In the genomic region with DNA sequence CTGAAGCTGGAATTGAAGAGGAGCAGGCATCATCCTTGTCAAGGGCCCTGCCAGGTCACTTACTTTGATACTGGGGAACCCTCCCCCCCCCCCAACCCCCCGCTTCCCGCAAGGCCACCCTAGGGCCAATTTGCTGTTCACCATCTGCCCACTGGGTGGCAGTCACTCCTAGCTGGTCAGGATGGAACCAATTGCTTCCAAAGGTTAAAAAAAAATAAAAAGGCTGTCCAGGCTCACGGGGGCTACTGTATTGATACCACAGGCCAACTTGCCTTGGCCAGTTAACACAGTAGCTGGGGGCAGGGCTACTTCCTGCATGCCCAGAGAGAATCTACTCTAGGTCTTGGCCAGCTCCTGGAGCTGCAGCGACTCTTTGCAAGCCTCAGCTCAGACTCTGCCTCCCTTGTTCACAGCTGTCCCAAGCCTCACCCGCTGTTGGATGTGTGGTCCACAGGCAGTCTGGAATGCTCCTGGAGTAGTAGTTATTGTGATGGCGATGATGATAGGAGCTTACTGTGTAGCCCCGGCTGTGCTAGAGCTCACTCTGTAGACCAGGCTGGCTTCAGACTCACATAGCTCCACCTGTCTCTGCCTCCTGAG, we compare ENCODE assay signal across 9 mouse cellular contexts. TPM values are rescaled to one million over a fixed set of nuclear protein-coding genes. Genes with fewer than 3 reads are reported as not detected.
DNase-seq lines count a peak whose midpoint lies in the region; ATAC-seq lines count a peak whose summit lies in the region.
"Had no signal": no experiment of that assay in that cellular context is flagged by ENCODE, and none has a peak within 500 bp of the region (broad histone marks: within the 10 kb centered on the region; RNA-seq: fewer than 3 reads in every experiment).

No protein-coding gene starts in this region.

- H3K4me1 ChIP-seq in forebrain, embryonic 14.5 days (ENCODE audit: control insufficient read depth, insufficient read depth, low read length) = no peaks in the 10 kb centered on the region
- peaks cover 18% of the 10 kb centered on the region for H3K4me1 ChIP-seq in hindbrain, embryonic 13.5 days (replicated peaks)

- H3K4me2 ChIP-seq in forebrain, embryonic 14.5 days (ENCODE audit: low read length) = no peak overlapping the region
- H3K4me2 ChIP-seq in hindbrain, embryonic 13.5 days = no peak overlapping the region

- ATAC-seq in forebrain, embryonic 14.5 days = peak; percentile 45; the same call in 1 of the 2 replicates
- 0 out of 2 replicates have a peak, but pooled peaks have one; percentile 29 for ATAC-seq in hindbrain, embryonic 13.5 days (ENCODE audit: low FRiP score)
- ATAC-seq in megakaryocyte, adult 5-6 weeks (ENCODE audit: poor library complexity, severe bottlenecking) = peak; percentile 90

- H3K27ac ChIP-seq in forebrain, embryonic 14.5 days (ENCODE audit: low read depth, low read length) = no peak overlapping the region
- H3K27ac ChIP-seq in hindbrain, embryonic 13.5 days = peak overlapping the region; percentile 9; the same call in 1 of the 2 replicates

- H3K4me3 ChIP-seq in forebrain, embryonic 14.5 days (ENCODE audit: low read depth, low read length) = no peak overlapping the region
- no peak overlapping the region for H3K4me3 ChIP-seq in hindbrain, embryonic 13.5 days

- H3K9me3 ChIP-seq in forebrain, embryonic 14.5 days (replicated peaks; ENCODE audit: control insufficient read depth, low read length) = no peaks in the 10 kb centered on the region
- no peaks in the 10 kb centered on the region for H3K9me3 ChIP-seq in hindbrain, embryonic 13.5 days

- no peaks in the 10 kb centered on the region for H3K27me3 ChIP-seq in forebrain, embryonic 14.5 days (replicated peaks; ENCODE audit: control insufficient read depth, insufficient read depth, low read length)
- no peaks in the 10 kb centered on the region for H3K27me3 ChIP-seq in hindbrain, embryonic 13.5 days

- WGBS in forebrain, embryonic 14.5 days = 35% methylated on average over 5 of the region's 7 CpGs
- 32% methylated on average over 5 of the region's 7 CpGs for WGBS in hindbrain, embryonic 13.5 days

- peak; percentile 81 for DNase-seq in MN1 (ENCODE audit: low spot score)
- peak; percentile 78 for DNase-seq in cerebellum, adult 11 months
- DNase-seq in forebrain, embryonic 14.5 days (ENCODE audit: low spot score) = peak; percentile 88
- peak; percentile 70 to 85 for DNase-seq in left cerebral cortex, adult 18-20 months (ENCODE audit: low spot score in 2 of 2)
- DNase-seq in right cerebral cortex, postnatal 10 days (ENCODE audit: low spot score in 2 of 2) = peak; percentile 66 to 87
- peak; percentile 81 for DNase-seq in urinary bladder, postnatal 25 days (ENCODE audit: low spot score)

- no peak overlapping the region for H3K9ac ChIP-seq in forebrain, embryonic 14.5 days (ENCODE audit: low read length)
- H3K9ac ChIP-seq in hindbrain, embryonic 13.5 days = peak overlapping the region; percentile 2; the same call in 1 of the 2 replicates

- H3K36me3 ChIP-seq in forebrain, embryonic 14.5 days (ENCODE audit: control insufficient read depth, insufficient read depth, low read length) = 0 out of 2 replicates have a peak, but pooled peaks cover 4% of the 10 kb centered on the region
- peaks cover 22% of the 10 kb centered on the region for H3K36me3 ChIP-seq in hindbrain, embryonic 13.5 days

RNA-seq across cellular contexts. Expression of a gene that starts 4.5 kb away (rescaled TPM):
- polyA plus RNA-seq in forebrain, embryonic 14.5 days (2014; fragmentation: Nextera tagmentation; extraction: Ambion mirVana) = not detected in 2 replicates
- polyA plus RNA-seq in hindbrain, embryonic 13.5 days (2015; fragmentation: Nextera tagmentation; extraction: Ambion mirVana) = not detected in 2 replicates
- total RNA-seq in left cerebral cortex, adult 18-20 months (2021) = not detected
- total RNA-seq in megakaryocyte, adult 5-6 weeks (2015) = 0.27 TPM in 1 of 2 replicates, not detected in the other
- total RNA-seq in megakaryocyte, adult 5-6 weeks (2017) = not detected in 2 replicates
- polyA plus RNA-seq: heart, embryonic 16.5 days had no signal

RNA-seq across cellular contexts. Expression of a gene that starts 6.6 kb away (rescaled TPM):
- polyA plus RNA-seq in forebrain, embryonic 14.5 days (2014; fragmentation: Nextera tagmentation; extraction: Ambion mirVana) = 111 and 150 TPM in 2 replicates
- 98.9 and 101 TPM in 2 replicates for polyA plus RNA-seq in hindbrain, embryonic 13.5 days (2015; fragmentation: Nextera tagmentation; extraction: Ambion mirVana)
- total RNA-seq in left cerebral cortex, adult 18-20 months (2021) = 10 to 100 TPM; 79.6 to 86.0 TPM
- total RNA-seq in megakaryocyte, adult 5-6 weeks (2015) = 85.8 and 88.2 TPM in 2 replicates
- 33.0 and 37.6 TPM in 2 replicates for total RNA-seq in megakaryocyte, adult 5-6 weeks (2017)

RNA-seq across cellular contexts. Expression of a gene that starts 6.8 kb away (rescaled TPM):
- 3.5 and 4.3 TPM in 2 replicates for polyA plus RNA-seq in forebrain, embryonic 14.5 days (2014; fragmentation: Nextera tagmentation; extraction: Ambion mirVana)
- polyA plus RNA-seq in hindbrain, embryonic 13.5 days (2015; fragmentation: Nextera tagmentation; extraction: Ambion mirVana) = 5.4 and 6.1 TPM in 2 replicates
- total RNA-seq in left cerebral cortex, adult 18-20 months (2021) = 1 to 10 TPM; 8.1 to 8.3 TPM
- 52.6 and 53.0 TPM in 2 replicates for total RNA-seq in megakaryocyte, adult 5-6 weeks (2015)
- total RNA-seq in megakaryocyte, adult 5-6 weeks (2017) = 57.5 and 63.1 TPM in 2 replicates

RNA-seq across cellular contexts. Expression of a gene that starts 41.3 kb away (rescaled TPM):
- 200 and 247 TPM in 2 replicates for polyA plus RNA-seq in forebrain, embryonic 14.5 days (2014; fragmentation: Nextera tagmentation; extraction: Ambion mirVana)
- polyA plus RNA-seq in hindbrain, embryonic 13.5 days (2015; fragmentation: Nextera tagmentation; extraction: Ambion mirVana) = 153 and 157 TPM in 2 replicates
- 10 to 100 TPM; 48.4 to 52.0 TPM for total RNA-seq in left cerebral cortex, adult 18-20 months (2021)
- 272 and 308 TPM in 2 replicates for total RNA-seq in megakaryocyte, adult 5-6 weeks (2015)
- 132 and 149 TPM in 2 replicates for total RNA-seq in megakaryocyte, adult 5-6 weeks (2017)

RNA-seq across cellular contexts. Expression of a gene that starts 50.2 kb away (rescaled TPM):
- 12.8 and 13.4 TPM in 2 replicates for polyA plus RNA-seq in forebrain, embryonic 14.5 days (2014; fragmentation: Nextera tagmentation; extraction: Ambion mirVana)
- polyA plus RNA-seq in hindbrain, embryonic 13.5 days (2015; fragmentation: Nextera tagmentation; extraction: Ambion mirVana) = 9.9 and 10.4 TPM in 2 replicates
- 1 to 10 TPM; 2.9 to 3.9 TPM for total RNA-seq in left cerebral cortex, adult 18-20 months (2021)
- total RNA-seq in megakaryocyte, adult 5-6 weeks (2015) = 41.7 and 41.9 TPM in 2 replicates
- total RNA-seq in megakaryocyte, adult 5-6 weeks (2017) = 28.4 and 34.1 TPM in 2 replicates

Comparison
In these comparisons a context has a peak if more than half of its experiments do, and no peak if none do; other contexts are left out.
1. ATAC-seq: peak in every context shown above with its lines; median percentile 90 in megakaryocyte, adult 5-6 weeks; 45 in forebrain, embryonic 14.5 days; 29 in hindbrain, embryonic 13.5 days.
2. RNA of a gene that starts 6.8 kb away (total RNA-seq): 52.6 to 63.1 TPM in megakaryocyte, adult 5-6 weeks; 8.1 to 8.3 TPM in left cerebral cortex, adult 18-20 months; every median in the first group is over 4 times any median in the second.
3. Peak in every context shown above with its lines, with median percentiles within 50 percentile points of each other: DNase-seq.